Mouse (Mus musculus): ENCODE measurements around the gene Defb23. TPM values are rescaled to one million over a fixed set of nuclear protein-coding genes. Genes with fewer than 3 reads are reported as not detected.
A peak's percentile ranks its signal among the peaks of the same experiment; 100 is the strongest.

Gene Defb23
- polyA plus RNA-seq, 1 experiment from 2014 or later: not detected

DNA sequence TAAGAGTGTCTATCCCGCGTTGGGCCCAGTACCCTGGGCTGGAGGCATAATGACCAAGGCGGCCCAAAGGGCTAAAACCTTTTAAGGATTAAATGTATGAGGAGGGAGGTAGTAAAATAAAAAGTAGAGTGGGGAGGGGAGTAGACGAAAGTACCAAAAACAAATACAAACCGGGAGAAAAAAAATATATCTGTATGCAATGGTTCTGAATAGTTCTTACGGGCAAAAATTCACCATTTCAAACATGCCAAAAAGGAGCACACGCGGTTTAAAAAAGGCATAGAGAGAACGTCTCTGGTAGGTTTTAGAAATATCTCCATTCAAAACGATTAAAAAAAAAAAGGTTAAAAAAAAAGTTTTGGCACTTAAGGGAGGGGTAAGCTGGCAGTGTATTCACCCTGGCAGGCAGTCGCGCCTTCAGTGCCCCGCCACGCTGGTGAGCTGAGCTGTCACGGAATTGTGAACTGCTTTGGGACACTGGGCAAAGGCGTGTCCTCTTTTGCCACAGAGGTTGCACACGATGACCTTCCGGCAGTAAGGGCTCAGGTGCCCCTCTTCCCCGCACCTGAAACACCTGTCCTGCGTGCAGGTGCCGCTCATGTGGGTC, 51.2 kb downstream of the Defb23 start:
- H3K4me3 ChIP-seq (ENCODE audit: low read depth, low read length): peak overlapping the region; percentile 90
- H3K27ac ChIP-seq (ENCODE audit: low read depth, low read length): peak overlapping the region; percentile 94
- H3K9me3 ChIP-seq (ENCODE audit: control insufficient read depth): no peaks in the 10 kb centered on the region; the same call in 1 of the 2 replicates
- no peaks in the 10 kb centered on the region for H3K36me3 ChIP-seq (ENCODE audit: control insufficient read depth, insufficient read depth)
- no peaks in the 10 kb centered on the region for H3K27me3 ChIP-seq (replicated peaks; ENCODE audit: control insufficient read depth, insufficient read depth, low read length)
- no peaks in the 10 kb centered on the region; the same call in 1 of the 2 replicates for H3K4me1 ChIP-seq (replicated peaks; ENCODE audit: control insufficient read depth, insufficient read depth, low read length)
- H3K4me2 ChIP-seq (replicated peaks; ENCODE audit: low read depth): peak overlapping the region; percentile 86
- H3K9ac ChIP-seq (ENCODE audit: low read depth, low read length): peak overlapping the region; percentile 97
- TF ChIP-seq CTCF (IDR thresholded peaks at IDR 0.05; ENCODE audit: low read depth): no peak
- 5% methylated on average over 21 of the region's 21 CpGs for WGBS
- peak; percentile 11; the same call in 1 of the 2 replicates for ATAC-seq

DNA sequence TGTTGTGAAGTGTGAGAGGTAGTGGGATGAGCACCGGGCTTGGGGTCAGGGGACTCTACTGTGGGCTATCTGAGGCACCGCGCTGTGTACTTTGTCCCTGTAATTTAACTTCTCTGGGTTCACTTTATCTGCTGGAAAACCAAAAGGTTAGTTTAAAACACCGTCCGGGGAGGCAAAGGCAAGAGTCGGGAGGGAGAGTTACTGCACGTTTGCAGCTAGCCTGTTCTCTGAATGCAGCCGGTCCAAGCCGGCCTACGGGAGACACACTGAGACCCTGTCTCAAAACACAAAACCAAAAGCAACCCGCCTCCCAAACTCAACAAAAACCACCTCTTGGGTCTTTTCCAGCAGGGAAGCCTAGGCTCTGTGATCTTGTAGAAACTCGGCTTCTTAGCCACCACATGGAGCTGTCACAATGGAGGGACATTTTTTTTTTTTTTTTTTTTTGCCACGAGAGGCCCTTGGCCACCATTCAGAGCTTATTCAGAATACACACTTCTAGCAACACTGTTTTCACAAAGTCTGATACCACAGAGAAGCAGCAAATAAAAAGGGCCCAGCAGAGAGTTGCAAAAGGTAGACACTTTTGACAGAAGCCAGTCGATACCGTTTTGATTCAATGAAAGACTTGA, 51.8 kb downstream of the Defb23 start:
- 6% methylated on average over 15 of the region's 15 CpGs for WGBS
- Histone ChIP-seq H3K9me3 (ENCODE audit: control insufficient read depth) (no peaks in the 10 kb centered on the region; the same call in 1 of the 2 replicates), H3K4me3 (ENCODE audit: low read depth, low read length) (peak overlapping the region; percentile 90), H3K9ac (ENCODE audit: low read depth, low read length) (peak overlapping the region; percentile 40; the same call in 1 of the 2 replicates), H3K4me2 (replicated peaks; ENCODE audit: low read depth) (peak overlapping the region; percentile 86), H3K4me1 (replicated peaks; ENCODE audit: control insufficient read depth, insufficient read depth, low read length) (no peaks in the 10 kb centered on the region; the same call in 1 of the 2 replicates), H3K36me3 (ENCODE audit: control insufficient read depth, insufficient read depth) (no peaks in the 10 kb centered on the region), H3K27ac (ENCODE audit: low read depth, low read length) (peak overlapping the region; percentile 60; the same call in 1 of the 2 replicates), H3K27me3 (replicated peaks; ENCODE audit: control insufficient read depth, insufficient read depth, low read length) (no peaks in the 10 kb centered on the region)
- no peak for TF ChIP-seq CTCF (IDR thresholded peaks at IDR 0.05; ENCODE audit: low read depth)
- ATAC-seq: peak; percentile 19; the same call in 1 of the 2 replicates

DNA sequence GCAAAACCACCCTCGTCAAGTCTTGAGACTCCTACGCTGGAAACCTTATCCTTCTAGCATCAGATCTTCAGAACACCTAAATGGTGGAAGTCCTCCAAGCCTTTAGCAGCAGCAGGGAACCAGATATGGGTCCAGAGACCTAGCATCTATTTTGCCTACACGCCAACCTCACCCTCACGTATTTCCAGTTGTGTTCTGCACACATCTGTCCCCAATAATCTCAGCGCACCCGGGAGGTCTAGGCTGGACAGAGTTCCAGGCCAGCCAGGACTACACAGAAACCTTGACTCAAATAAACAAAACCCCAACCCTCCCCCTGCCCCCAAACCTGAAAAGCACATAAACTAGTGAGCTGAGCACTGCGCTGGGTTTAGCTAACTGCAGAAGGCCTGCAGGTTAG, 52.9 kb downstream of the Defb23 start:
- no peaks in the 10 kb centered on the region; the same call in 1 of the 2 replicates for H3K9me3 ChIP-seq (ENCODE audit: control insufficient read depth)
- no peak overlapping the region for H3K9ac ChIP-seq (ENCODE audit: low read depth, low read length)
- H3K27me3 ChIP-seq (replicated peaks; ENCODE audit: control insufficient read depth, insufficient read depth, low read length): no peaks in the 10 kb centered on the region
- TF ChIP-seq CTCF (IDR thresholded peaks at IDR 0.05; ENCODE audit: low read depth): no peak
- peak overlapping the region; percentile 78; the same call in 1 of the 2 replicates for H3K27ac ChIP-seq (ENCODE audit: low read depth, low read length)
- H3K4me1 ChIP-seq (replicated peaks; ENCODE audit: control insufficient read depth, insufficient read depth, low read length): no peaks in the 10 kb centered on the region; the same call in 1 of the 2 replicates
- H3K4me3 ChIP-seq (ENCODE audit: low read depth, low read length): no peak overlapping the region
- WGBS: 39% methylated on average over 7 of the region's 7 CpGs
- ATAC-seq: no peak
- peak overlapping the region; percentile 86 for H3K4me2 ChIP-seq (replicated peaks; ENCODE audit: low read depth)
- no peaks in the 10 kb centered on the region for H3K36me3 ChIP-seq (ENCODE audit: control insufficient read depth, insufficient read depth)

DNA sequence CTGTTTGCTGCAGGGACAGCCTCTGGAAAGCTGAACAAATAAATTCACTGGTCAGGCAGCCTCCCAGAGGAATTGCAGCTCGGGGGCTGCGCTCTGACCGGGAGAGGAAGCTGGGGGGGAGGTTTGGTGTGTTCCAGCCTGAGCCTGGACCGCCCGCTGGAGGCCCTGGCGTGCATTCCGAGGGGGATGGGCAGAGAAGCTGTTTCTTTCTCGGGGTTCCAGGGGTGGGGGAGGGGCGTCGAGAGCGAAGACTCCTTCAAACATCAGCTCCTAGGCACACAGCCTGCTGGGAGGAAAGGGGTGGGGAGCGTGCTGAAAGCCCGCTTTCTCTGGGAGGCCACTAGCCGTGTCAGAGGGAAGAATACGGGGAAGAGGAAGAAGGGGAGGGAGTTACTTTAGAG, 53.4 kb downstream of the Defb23 start:
- Histone ChIP-seq H3K27me3 (replicated peaks; ENCODE audit: control insufficient read depth, insufficient read depth, low read length) (no peaks in the 10 kb centered on the region), H3K4me1 (replicated peaks; ENCODE audit: control insufficient read depth, insufficient read depth, low read length) (no peaks in the 10 kb centered on the region; the same call in 1 of the 2 replicates), H3K4me2 (replicated peaks; ENCODE audit: low read depth) (peak overlapping the region; percentile 86), H3K9ac (ENCODE audit: low read depth, low read length) (no peak overlapping the region), H3K27ac (ENCODE audit: low read depth, low read length) (peak overlapping the region; percentile 78), H3K9me3 (ENCODE audit: control insufficient read depth) (no peaks in the 10 kb centered on the region; the same call in 1 of the 2 replicates), H3K36me3 (ENCODE audit: control insufficient read depth, insufficient read depth) (no peaks in the 10 kb centered on the region), H3K4me3 (ENCODE audit: low read depth, low read length) (no peak overlapping the region)
- 10% methylated on average over 15 of the region's 15 CpGs for WGBS
- peak; percentile 15; the same call in 1 of the 2 replicates for ATAC-seq
- no peak for TF ChIP-seq CTCF (IDR thresholded peaks at IDR 0.05; ENCODE audit: low read depth)

DNA sequence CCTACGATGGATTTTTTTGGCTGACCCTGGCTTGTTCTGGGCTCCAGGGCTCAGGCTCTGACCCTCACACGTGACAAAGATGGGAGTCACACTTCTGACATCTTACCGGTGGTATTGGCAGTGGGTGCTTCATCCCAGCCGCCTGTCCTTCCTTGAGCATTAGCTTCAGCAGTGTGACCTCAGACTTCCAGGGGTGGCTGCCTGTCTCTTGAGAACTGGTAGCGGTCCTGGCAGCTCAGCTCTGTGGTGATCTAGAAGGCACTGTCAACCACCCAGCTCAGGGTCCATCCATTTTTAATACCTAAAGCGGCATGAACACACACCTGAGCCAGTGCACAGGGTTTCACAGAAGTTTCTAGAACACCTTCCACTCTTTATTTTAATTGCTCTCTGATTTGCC, 54.6 kb downstream of the Defb23 start:
- 77% methylated on average over 6 of the region's 6 CpGs for whole genome bisulfite sequencing
- Histone ChIP-seq H3K4me1 (replicated peaks; ENCODE audit: control insufficient read depth, insufficient read depth, low read length) (no peaks in the 10 kb centered on the region; the same call in 1 of the 2 replicates), H3K36me3 (ENCODE audit: control insufficient read depth, insufficient read depth) (no peaks in the 10 kb centered on the region), H3K27me3 (replicated peaks; ENCODE audit: control insufficient read depth, insufficient read depth, low read length) (no peaks in the 10 kb centered on the region), H3K27ac (ENCODE audit: low read depth, low read length) (no peak overlapping the region), H3K4me2 (replicated peaks; ENCODE audit: low read depth) (no peak overlapping the region), H3K4me3 (ENCODE audit: low read depth, low read length) (no peak overlapping the region), H3K9me3 (ENCODE audit: control insufficient read depth) (no peaks in the 10 kb centered on the region), H3K9ac (ENCODE audit: low read depth, low read length) (no peak overlapping the region)
- TF ChIP-seq CTCF (IDR thresholded peaks at IDR 0.05; ENCODE audit: low read depth): no peak
- ATAC-seq: no peak

Other genes starting within 250 kb of the Defb23 start
- gene Csnk2a1, start 237.8 kb downstream of the Defb23 start, polyA plus RNA-seq (2015; fragmentation: Nextera tagmentation; extraction: Ambion mirVana): 74.7 and 83.2 TPM in 2 replicates
- 35.2 and 40.3 TPM in 2 replicates for gene Tbc1d20, start 170.8 kb downstream of the Defb23 start, polyA plus RNA-seq (2015; fragmentation: Nextera tagmentation; extraction: Ambion mirVana)
- gene Rbck1, start 132.0 kb downstream of the Defb23 start, polyA plus RNA-seq (2015; fragmentation: Nextera tagmentation; extraction: Ambion mirVana): 44.9 and 50.3 TPM in 2 replicates
- gene Trib3, start 120.6 kb downstream of the Defb23 start, polyA plus RNA-seq (2015; fragmentation: Nextera tagmentation; extraction: Ambion mirVana): 2.5 and 2.9 TPM in 2 replicates
- 4.1 and 4.7 TPM in 2 replicates for gene Nrsn2, start 88.0 kb downstream of the Defb23 start, polyA plus RNA-seq (2015; fragmentation: Nextera tagmentation; extraction: Ambion mirVana)
- gene Sox12, start 66.6 kb downstream of the Defb23 start, polyA plus RNA-seq (2015; fragmentation: Nextera tagmentation; extraction: Ambion mirVana): 2.8 and 3.1 TPM in 2 replicates
- 15.7 and 18.1 TPM in 2 replicates for gene Zcchc3, start 49.6 kb downstream of the Defb23 start, polyA plus RNA-seq (2015; fragmentation: Nextera tagmentation; extraction: Ambion mirVana)
- 0.34 and 0.37 TPM in 2 replicates for gene 6820408C15Rik, start 49.0 kb downstream of the Defb23 start, polyA plus RNA-seq (2015; fragmentation: Nextera tagmentation; extraction: Ambion mirVana)
- gene Defb20, start 12.4 kb upstream of the Defb23 start, polyA plus RNA-seq (2015; fragmentation: Nextera tagmentation; extraction: Ambion mirVana): not detected in 2 replicates
- not detected in 2 replicates for gene Defb22, start 25.5 kb upstream of the Defb23 start, polyA plus RNA-seq (2015; fragmentation: Nextera tagmentation; extraction: Ambion mirVana)
- gene Defb26, start 47.1 kb upstream of the Defb23 start, polyA plus RNA-seq (2015; fragmentation: Nextera tagmentation; extraction: Ambion mirVana): not detected in 2 replicates
- not detected in 2 replicates for gene Defb28, start 53.6 kb upstream of the Defb23 start, polyA plus RNA-seq (2015; fragmentation: Nextera tagmentation; extraction: Ambion mirVana)
- not detected in 2 replicates for gene Defb29, start 75.5 kb upstream of the Defb23 start, polyA plus RNA-seq (2015; fragmentation: Nextera tagmentation; extraction: Ambion mirVana)
- not detected in 2 replicates for gene Gm17416, start 104.7 kb upstream of the Defb23 start, polyA plus RNA-seq (2015; fragmentation: Nextera tagmentation; extraction: Ambion mirVana)
- not detected in 2 replicates for gene Defb21, start 108.1 kb upstream of the Defb23 start, polyA plus RNA-seq (2015; fragmentation: Nextera tagmentation; extraction: Ambion mirVana)
- 0.35 and 0.77 TPM in 2 replicates for gene Defb19, start 115.7 kb upstream of the Defb23 start, polyA plus RNA-seq (2015; fragmentation: Nextera tagmentation; extraction: Ambion mirVana)
- gene Defb45, start 134.8 kb upstream of the Defb23 start, polyA plus RNA-seq (2015; fragmentation: Nextera tagmentation; extraction: Ambion mirVana): not detected in 2 replicates
- gene Defb36, start 139.7 kb upstream of the Defb23 start, polyA plus RNA-seq (2015; fragmentation: Nextera tagmentation; extraction: Ambion mirVana): not detected in 2 replicates
- gene Defb25, start 158.4 kb upstream of the Defb23 start, polyA plus RNA-seq (2015; fragmentation: Nextera tagmentation; extraction: Ambion mirVana): 0.72 TPM in 1 of 2 replicates, not detected in the other
- 5.9 and 6.4 TPM in 2 replicates for gene Rem1, start 162.3 kb upstream of the Defb23 start, polyA plus RNA-seq (2015; fragmentation: Nextera tagmentation; extraction: Ambion mirVana)
- gene H13, start 204.8 kb upstream of the Defb23 start, polyA plus RNA-seq (2015; fragmentation: Nextera tagmentation; extraction: Ambion mirVana): 110 and 111 TPM in 2 replicates
- 19.0 and 21.5 TPM in 2 replicates for gene Mcts2, start 222.4 kb upstream of the Defb23 start, polyA plus RNA-seq (2015; fragmentation: Nextera tagmentation; extraction: Ambion mirVana)